Mouse (Mus musculus): ENCODE results near the gene Ttc9. TPM values are rescaled to one million over a fixed set of nuclear protein-coding genes. Genes with fewer than 3 reads are reported as not detected.

The Ttc9 gene
- total RNA-seq, 2 experiments from 2014 or later = 49.1 to 52.8 TPM

Other genes starting within 250 kb of the Ttc9 start
- 1 to 10 TPM; 2.1 to 2.5 TPM for gene Adam4, start 209.3 kb upstream of the Ttc9 start, total RNA-seq (2021)
- gene Cox16, start 146.1 kb upstream of the Ttc9 start, total RNA-seq (2021) = 10 to 100 TPM; 36.6 to 50.7 TPM
- 10 to 100 TPM; 36.7 to 53.7 TPM for gene Gm20498, start 98.3 kb upstream of the Ttc9 start, total RNA-seq (2021)
- gene Synj2bp, start 98.3 kb upstream of the Ttc9 start, total RNA-seq (2021) = 10 to 100 TPM; 34.8 to 37.7 TPM
- gene Adam21, start 62.8 kb upstream of the Ttc9 start, total RNA-seq (2021) = under 1 TPM; 0.21 to 0.51 TPM
- gene Med6, start 36.2 kb upstream of the Ttc9 start, total RNA-seq (2021) = 10 to 100 TPM; 28.7 to 29.2 TPM
- gene Map3k9, start 149.9 kb downstream of the Ttc9 start, total RNA-seq (2021) = 10 to 100 TPM; 57.3 to 57.4 TPM
- gene Pcnx, start 228.8 kb downstream of the Ttc9 start, total RNA-seq (2021) = 10 to 100 TPM; 80.1 to 90.0 TPM